Mouse (Mus musculus) C2C12 (cell line): ENCODE measurements around the gene Ccl27a. TPM values are rescaled to one million over a fixed set of nuclear protein-coding genes. Genes with fewer than 3 reads are reported as not detected.
"Not testable (repeated sequence)": the region's sequence is repeated elsewhere in the genome, so short reads cannot be mapped to it uniquely, and the experiment has no call there.

ENCODE experiments used
- H3K27me3 ChIP-seq: one replicate; pipeline ENCODE4 v1.6.1; 2011; ENCODE audit not compliant: control insufficient read depth, insufficient read depth, insufficient read length
- H3K36me3 ChIP-seq: one replicate; pipeline ENCODE4 v1.6.1; 2011; ENCODE audit not compliant: control insufficient read depth, insufficient read depth
- H3K4me3 ChIP-seq: one replicate; pipeline ENCODE4 v1.5.1; 2011; ENCODE audit warnings: mild to moderate bottlenecking, control low read depth; ENCODE audit not compliant: poor library complexity, insufficient read depth, severe bottlenecking
- H3K79me2 ChIP-seq: one replicate; pipeline ENCODE4 v1.6.1; 2011; ENCODE audit not compliant: control insufficient read depth, insufficient read depth
- H3K79me3 ChIP-seq: one replicate; pipeline ENCODE4 v1.6.1; 2011; ENCODE audit warnings: low read depth, control low read depth
- H3ac ChIP-seq: one replicate; pipeline ENCODE3; 2011; ENCODE audit warnings: low read depth; ENCODE audit not compliant: control insufficient read depth, insufficient read length
- long read RNA-seq, 2 experiments: library from polyadenylated mRNA; unstranded; transcript quantifications; one replicate each; pipeline ENCODE4 v2.0.0; 2019 to 2020
- polyA plus RNA-seq: library from polyadenylated mRNA; unstranded; fragments of >200 nt; fragmentation: generic; extraction: Trizol; gene quantifications from one replicate; pipeline ENCODE4 v1.2.1, GENCODE M21; 2012; ENCODE audit warnings: missing spikeins

Gene Ccl27a
- not detected for polyA plus RNA-seq
- long read RNA-seq, experiment 1, partial matches to known transcripts, result 0 of 1 reads
- long read RNA-seq, experiment 1, other reads (novel, unspliced or antisense), result 0 of 1 reads
- long read RNA-seq, experiment 2, result 0 reads

- H3K27me3 ChIP-seq, H3K4me3 ChIP-seq, H3ac ChIP-seq, H3K79me3 ChIP-seq, H3K79me2 ChIP-seq, H3K36me3 ChIP-seq: not testable (repeated sequence)
Observed at GRCm38 (mm10) chr4:41774002-41774401, at the start of gene Ccl27a. Ccl27a (minus strand) TSS chr4:41774247.

GRCm38 (mm10) chr4:41783197-41783596, 9.2 kb upstream of the Ccl27a start:
- H3K79me3 ChIP-seq, H3K79me2 ChIP-seq, H3K4me3 ChIP-seq, H3K36me3 ChIP-seq, H3ac ChIP-seq, H3K27me3 ChIP-seq: not testable (repeated sequence)

GRCm38 (mm10) chr4:41782711-41783110, 8.7 kb upstream of the Ccl27a start:
- not testable (repeated sequence) for H3K36me3 ChIP-seq, H3K79me2 ChIP-seq, H3K27me3 ChIP-seq, H3K79me3 ChIP-seq, H3ac ChIP-seq, H3K4me3 ChIP-seq

GRCm38 (mm10) chr4:41781748-41782485, 7.9 kb upstream of the Ccl27a start:
- not testable (repeated sequence) for H3K79me2 ChIP-seq, H3K27me3 ChIP-seq, H3ac ChIP-seq, H3K79me3 ChIP-seq, H3K4me3 ChIP-seq, H3K36me3 ChIP-seq

- H3K36me3 ChIP-seq, H3K27me3 ChIP-seq, H3K4me3 ChIP-seq, H3K79me3 ChIP-seq, H3K79me2 ChIP-seq, H3ac ChIP-seq: not testable (repeated sequence)
Observed at GRCm38 (mm10) chr4:41781271-41781670, 7.2 kb upstream of the Ccl27a start.

GRCm38 (mm10) chr4:41775840-41776239, 1.8 kb upstream of the Ccl27a start:
- H3K4me3 ChIP-seq, H3K79me2 ChIP-seq, H3K27me3 ChIP-seq, H3K79me3 ChIP-seq, H3ac ChIP-seq, H3K36me3 ChIP-seq: not testable (repeated sequence)

GRCm38 (mm10) chr4:41774506-41774905, 459 bp upstream of the Ccl27a start:
- not testable (repeated sequence) for H3K27me3 ChIP-seq, H3K4me3 ChIP-seq, H3K79me2 ChIP-seq, H3K79me3 ChIP-seq, H3ac ChIP-seq, H3K36me3 ChIP-seq

GRCm38 (mm10) chr4:41773502-41773901, 545 bp downstream of the Ccl27a start:
- not testable (repeated sequence) for H3K4me3 ChIP-seq, H3K27me3 ChIP-seq, H3K79me3 ChIP-seq, H3K36me3 ChIP-seq, H3K79me2 ChIP-seq, H3ac ChIP-seq

- H3ac ChIP-seq, H3K79me3 ChIP-seq, H3K79me2 ChIP-seq, H3K27me3 ChIP-seq, H3K36me3 ChIP-seq, H3K4me3 ChIP-seq: not testable (repeated sequence)
Observed at GRCm38 (mm10) chr4:41772946-41773345, 1.1 kb downstream of the Ccl27a start.

- not testable (repeated sequence) for H3K36me3 ChIP-seq, H3K79me2 ChIP-seq, H3K79me3 ChIP-seq, H3ac ChIP-seq, H3K4me3 ChIP-seq
- peaks cover 12% of the 10 kb centered on the region for H3K27me3 ChIP-seq
Observed at GRCm38 (mm10) chr4:41767301-41767700, 6.7 kb downstream of the Ccl27a start.

GRCm38 (mm10) chr4:41763176-41763575, 10.9 kb downstream of the Ccl27a start:
- H3K36me3 ChIP-seq, H3K79me2 ChIP-seq, H3K79me3 ChIP-seq, H3ac ChIP-seq, H3K4me3 ChIP-seq, H3K27me3 ChIP-seq: not testable (repeated sequence)

GRCm38 (mm10) chr4:41762688-41763114, 11.3 kb downstream of the Ccl27a start:
- H3K4me3 ChIP-seq, H3ac ChIP-seq, H3K36me3 ChIP-seq, H3K79me2 ChIP-seq, H3K27me3 ChIP-seq, H3K79me3 ChIP-seq: not testable (repeated sequence)
